Mouse (Mus musculus) urinary bladder, postnatal 4 days (tissue): ENCODE data around the gene Tdp1.
A peak's percentile ranks its signal among the peaks of the same experiment; 100 is the strongest.

Source experiments
- DNase-seq, 2 experiments: peaks; one replicate each; pipeline ENCODE4 v3.0.0; 2021 to 2022; ENCODE audit warnings: low spot score in 2 of 2

Gene Tdp1

DNA sequence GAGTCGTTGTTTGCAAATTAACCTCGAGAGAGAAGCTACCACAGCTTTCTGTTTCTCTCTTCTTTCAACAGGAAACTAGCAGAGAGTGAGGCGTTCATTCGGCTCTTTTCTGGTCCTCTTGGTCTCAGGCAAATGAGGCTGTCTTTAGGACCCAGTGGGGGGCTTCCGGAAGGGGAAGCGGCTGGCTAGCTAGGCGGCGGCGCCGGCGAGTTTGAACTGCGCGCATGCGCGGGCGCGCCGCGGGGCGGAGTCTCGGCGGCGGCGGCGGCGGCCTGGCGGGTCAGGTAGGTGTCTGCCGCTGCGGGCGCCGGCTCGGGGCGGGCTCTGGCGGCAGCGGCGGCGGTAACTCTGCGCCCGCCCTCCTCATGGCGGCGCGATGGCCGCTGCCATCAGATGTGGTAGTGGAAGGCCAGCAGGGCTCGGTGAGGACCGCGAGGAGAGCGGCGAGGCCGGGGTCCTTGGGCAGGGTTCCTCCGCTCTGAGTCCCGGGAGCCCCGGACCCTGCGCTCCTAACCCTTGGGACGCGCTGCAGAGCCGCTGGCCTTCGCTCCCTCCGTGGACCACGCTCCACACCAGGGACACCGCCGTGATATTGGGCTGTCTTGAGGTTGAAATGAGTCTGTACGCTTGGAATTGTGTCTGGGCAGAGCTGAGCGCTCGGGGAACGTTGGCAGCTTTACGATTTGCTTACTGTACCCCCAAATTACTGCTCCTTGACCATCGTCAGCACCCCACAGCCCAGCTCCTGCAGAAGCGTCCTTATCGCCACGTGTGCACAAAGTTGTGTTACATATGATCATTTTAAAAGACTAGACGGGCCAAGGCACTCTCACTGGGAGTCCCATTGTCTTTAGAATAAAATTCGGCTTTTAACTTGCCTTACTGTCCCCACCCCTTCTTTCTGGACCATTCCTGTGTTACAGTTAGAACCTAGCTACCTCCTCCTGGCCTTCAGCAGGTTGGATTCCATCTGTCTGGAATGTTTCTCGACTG is at the start of gene Tdp1, which contains the start of gene Efcab11:
Gene Tdp1 (plus strand): TSS at position 249 of the 993 bp plus-strand sequence.
Gene Efcab11 (minus strand): TSS at position 171 of the 993 bp plus-strand sequence.
- peak; percentile 89 to 91 for DNase-seq

DNA sequence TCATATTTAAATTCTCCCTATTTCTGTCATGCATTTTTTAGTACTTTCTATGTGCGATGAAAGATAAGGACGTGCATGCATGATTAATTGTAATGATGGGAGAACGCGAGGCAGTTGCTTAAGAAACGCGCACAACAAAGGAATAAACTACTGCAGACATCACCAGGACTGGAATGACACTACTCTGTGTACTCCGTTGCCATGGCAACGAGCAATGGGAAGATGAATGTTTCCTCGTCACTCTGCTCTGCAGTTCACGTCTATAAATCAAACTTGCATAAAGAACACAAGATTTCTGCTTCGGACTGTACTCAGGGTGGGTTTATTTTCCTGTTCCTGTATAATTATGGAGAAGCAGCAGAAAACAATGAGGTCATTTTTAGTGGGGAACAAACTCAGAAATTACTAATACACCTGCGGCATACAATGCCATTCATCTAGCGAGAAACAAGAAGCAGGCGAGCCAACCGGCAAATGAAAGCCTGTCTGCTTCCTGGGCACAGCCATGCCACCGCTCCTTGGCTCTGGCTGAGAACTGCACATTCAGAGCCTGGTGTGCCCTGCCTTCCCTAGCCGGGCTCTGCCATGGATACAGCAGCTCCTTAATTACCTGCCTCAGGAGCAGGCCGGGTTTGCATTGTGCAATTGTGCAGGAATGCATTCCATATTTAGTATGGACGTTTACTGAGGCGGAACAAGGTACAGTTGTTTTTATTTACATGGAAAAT is 47.7 kb upstream of the Tdp1 start:
- no peak for DNase-seq

DNA sequence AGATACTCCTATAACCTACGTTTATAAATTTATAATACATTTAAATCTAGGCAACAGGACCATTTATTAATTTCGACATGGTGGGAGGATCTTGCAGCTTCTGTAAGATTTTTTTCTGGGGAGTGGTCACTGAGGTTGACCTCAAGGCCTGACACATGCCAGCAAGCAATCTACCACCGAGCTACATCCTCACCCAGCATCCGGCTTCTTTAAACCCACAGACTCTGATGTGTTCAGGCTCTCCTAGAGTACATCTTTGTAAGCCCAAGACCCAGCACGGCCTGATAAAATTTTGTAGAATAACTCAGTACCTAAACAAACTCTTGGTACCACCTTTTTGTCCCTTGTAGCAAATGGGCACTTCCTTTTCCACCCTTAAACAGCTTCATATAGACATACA is 46.8 kb upstream of the Tdp1 start:
- DNase-seq, result no peak

DNA sequence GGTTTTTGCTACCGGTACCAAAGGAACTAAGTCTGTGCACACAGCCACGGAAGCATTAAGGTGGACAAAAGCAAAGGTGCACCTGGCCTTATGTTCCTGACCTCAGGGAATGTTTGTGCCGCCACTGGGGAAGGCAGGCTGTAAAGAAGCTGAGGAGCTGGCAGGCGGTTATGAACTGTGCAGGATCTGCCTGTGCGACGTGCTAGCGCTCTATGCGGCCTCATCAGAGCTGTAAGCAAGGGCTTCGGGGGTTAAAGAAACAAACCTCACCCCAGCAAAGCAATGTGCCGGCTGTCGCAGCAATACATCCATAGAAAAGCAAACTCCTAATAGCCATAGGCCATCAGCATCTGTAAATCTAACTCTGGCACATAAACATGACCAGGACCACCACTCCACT is 46.2 kb upstream of the Tdp1 start:
- DNase-seq, result no peak

DNA sequence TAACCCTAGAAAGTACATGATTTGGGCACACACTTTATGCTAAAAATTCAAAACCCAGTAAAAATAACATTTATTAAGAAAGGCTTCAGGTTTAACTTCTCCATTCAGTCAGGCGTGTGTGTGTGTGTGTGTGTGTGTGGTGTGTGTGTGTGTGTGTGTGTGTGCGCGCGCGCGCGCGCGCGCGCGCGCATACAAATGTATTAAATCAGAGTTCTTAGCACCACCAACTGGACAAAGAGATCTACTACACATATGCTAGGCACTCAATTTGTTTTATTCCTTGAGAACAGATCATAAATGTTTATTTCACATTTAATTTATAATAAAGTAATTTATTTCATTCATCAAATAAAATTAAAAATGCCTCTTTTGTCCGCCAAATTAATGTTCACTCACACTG is 45.6 kb upstream of the Tdp1 start:
- no peak for DNase-seq

DNA sequence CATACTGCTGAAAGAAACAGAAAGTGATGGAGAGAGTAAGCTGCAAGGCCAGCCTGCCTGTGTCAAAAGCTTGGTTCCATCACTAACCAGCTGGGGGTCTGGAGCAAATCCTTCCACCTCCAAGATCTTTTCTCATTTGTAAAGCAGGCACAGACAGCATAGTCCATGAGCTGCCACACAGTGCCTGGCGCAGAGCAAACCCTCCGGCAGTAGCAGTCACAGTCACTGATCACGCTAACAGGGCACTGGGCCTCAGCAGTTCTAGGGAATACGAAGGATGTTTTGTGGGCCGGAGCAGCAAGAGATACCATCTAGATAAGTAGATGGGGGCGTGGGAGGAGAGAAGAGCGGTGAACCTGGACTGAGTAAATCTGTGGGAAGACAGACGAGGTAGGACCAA is 39.4 kb upstream of the Tdp1 start:
- DNase-seq, result no peak

DNA sequence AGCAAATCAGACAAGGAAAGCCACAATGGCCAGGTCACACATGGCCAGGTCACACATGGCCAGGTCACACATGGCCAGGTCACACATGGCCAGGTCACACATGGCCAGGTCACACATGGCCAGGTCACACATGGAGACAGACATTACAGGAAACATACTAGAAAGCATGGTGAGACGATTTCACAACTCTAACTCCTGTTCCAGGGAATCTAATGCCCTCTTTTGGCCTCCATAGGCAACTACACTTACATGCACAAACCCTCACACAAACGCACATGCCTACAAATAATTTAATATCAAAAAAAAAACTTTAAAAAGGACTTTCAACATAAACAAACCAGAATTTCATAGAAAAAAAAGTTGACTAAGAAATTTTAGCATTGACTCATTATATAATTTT is 34.3 kb upstream of the Tdp1 start:
- no peak for DNase-seq

DNA sequence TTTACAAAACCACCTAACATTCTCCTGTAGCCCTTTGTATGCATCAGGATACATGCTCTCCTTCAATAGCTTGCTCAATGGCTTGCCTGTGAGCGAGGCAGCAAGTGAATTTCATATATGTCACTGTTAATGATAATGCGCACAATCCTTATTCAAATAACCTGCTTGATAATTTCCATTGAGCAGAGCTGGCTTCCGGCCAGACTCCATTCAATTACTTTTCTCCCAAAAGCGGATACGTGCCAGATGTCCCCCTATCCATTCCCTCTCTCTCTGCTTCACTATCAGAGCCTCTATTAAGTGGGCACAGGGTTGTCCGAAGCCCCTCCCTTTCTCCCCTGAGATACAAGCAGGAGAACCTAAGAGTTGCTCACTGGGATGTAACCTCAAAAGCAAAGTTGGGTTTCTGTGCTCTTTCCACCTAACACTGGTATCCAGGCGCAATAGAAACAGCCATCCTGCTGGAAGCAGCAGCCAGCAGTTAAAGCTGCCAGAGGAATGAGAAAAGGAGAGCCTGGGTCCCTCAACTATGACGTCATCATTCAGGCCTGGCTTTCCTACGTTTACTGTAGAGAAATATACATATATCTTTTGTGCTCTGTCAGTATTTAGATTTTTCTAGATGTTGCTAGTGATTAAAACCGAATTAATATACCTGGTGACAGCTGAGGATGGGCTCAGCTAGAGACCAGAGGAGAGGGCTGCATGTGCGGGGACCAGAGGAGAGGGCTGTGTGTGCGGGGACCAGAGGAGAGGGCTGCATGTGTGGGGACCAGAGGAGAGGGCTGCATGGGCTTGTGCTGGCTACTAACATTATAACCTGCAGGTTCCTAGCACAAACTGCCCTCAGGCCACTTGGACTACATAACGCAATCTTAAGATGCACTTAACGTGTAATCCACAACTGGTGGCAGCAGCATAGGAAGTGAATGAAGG is 30.7 kb upstream of the Tdp1 start:
- no peak for DNase-seq

DNA sequence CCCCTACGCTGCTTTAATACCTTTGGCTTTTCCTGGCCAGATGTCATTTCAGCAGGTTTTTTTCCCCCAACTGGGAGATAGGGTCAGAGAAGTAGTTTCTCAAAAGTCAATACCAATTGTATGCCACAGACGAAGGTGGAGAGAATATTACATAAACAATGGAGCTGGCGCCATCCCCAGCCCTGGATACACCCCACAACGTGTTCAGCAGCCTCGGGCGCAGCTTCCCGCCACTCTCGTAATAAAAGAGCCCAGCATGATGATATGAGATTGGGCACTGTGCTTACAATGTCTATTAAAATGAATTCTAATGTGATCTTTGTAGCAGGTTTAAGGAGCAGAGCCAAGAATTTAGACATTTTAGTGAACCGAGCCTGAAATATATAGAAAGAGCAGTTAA is 28.3 kb upstream of the Tdp1 start:
- no peak for DNase-seq

DNA sequence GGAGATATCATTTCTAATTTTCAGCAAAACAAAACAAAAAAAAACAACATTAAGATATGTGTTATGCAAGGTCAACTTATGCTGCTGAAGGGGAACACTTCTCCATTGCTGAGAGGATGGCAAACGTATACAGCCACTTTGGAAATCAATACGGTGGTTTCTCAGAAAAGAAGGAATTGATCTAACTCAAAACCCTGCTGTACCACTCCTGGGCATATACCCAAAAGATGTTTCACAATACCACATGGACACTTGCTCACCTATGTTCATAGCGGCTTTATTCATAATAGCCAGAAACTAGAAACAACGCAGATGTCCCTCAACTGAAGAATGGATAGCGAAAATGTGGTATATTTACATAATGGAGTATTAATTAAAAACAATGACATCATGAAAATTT is 25.7 kb upstream of the Tdp1 start:
- DNase-seq, result no peak

DNA sequence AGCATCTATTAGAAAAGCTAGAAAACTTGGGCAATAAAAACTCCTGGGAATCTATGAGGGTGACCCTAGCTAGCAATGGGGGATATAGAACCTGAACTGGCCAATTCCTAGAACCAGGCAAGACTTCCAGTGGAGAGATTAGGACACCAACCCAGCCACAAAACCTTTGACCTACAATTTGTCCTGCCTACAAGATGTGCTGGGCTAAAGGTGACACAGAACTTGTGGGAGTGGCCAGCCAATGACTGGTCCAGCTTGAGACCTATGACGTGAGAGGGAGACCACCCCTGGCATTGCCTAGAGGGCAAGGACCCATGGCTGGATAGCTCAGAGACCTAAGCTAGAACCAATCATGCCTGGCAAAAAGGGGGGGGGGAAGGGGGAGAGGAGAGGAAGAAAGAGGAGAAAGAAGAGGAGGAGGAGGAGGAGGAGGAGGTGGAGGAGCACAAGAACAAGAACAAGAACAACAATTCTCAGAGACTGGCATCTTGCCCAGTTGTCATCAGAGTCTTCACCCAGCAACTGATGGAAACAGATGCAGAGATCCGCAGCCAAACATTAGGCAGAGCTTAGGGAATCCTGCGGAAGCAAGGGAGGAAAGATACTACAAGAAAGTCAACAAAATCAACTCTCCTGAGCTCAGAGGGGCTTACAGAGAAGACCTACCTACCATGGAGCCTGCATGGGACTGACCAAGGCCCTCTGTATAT is 24.8 kb upstream of the Tdp1 start:
- DNase-seq, result no peak

DNA sequence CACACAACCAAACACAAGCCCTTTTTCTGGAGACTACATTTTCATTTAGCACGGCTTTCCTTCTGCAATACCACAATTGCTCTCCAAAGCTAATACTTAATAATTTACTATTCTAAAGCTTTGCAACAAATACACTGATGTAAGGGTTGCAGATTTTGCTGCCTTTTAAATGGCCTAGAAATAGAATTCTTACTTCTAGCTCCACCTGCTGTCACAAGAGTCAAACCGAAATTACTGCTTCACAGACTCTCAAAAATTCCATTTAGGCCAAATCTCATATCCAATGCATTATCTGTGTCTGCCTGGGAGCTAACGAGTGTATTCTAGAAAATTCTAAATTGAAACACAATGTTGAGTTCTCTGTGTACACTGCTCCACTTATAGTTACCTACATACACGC is 23.3 kb upstream of the Tdp1 start:
- DNase-seq, result no peak

DNA sequence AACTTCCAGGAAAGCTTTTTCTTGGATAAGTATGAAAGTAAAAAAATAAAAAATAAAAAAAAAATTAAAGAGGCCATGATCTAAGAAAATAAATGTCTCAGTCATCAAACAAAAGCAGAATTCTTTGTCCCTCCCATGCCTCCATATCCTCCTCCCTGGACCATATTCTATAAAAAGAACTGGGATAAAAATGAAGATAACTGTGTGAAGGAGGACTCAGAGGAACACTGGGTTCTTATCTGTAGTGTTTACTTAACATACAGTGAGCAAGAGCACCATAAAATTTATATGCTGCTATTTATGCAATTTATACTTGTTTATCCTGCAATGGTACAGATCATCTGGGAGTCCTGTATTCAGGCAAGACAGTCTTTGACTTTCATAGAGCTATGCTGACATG is 19.7 kb upstream of the Tdp1 start:
- no peak for DNase-seq

DNA sequence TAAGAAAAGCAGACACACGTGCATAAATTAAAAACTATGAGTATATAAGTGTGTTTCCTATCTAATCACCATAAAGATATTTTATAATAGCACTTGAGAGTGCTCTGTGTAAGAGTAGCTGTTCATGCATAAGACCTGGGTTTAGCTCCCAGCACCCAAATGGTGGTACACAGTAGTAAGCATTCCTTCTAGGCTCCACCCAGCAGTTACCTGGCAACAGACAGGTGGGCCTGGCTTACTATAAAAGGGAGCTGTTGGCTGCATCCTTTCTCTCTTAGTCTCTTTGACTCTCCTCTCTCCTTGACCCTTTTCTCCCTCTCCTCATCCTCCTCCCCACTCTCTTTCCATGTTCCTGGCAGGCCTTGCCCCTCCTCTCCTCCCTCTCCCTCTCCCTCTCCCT is 15.5 kb upstream of the Tdp1 start:
- no peak for DNase-seq

DNA sequence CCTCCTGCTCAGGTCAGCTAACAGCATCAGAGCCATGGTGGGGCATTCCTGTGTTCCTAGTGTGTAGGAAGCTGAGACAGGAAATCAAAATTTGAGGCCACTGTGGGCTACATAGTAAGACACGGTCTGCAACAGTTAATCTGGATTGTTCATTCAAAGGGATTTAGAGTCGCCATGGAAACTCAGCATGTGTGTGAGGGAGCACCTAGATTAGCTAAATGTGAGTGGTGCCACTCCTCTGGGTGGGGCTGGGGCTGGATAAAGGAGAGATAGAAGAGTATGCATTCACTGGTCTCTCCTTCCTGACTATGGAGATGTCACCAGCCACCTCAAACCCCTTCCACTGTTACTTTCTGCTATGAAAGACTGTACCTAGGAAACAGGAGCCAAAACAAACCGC is 10.9 kb upstream of the Tdp1 start:
- no peak for DNase-seq

DNA sequence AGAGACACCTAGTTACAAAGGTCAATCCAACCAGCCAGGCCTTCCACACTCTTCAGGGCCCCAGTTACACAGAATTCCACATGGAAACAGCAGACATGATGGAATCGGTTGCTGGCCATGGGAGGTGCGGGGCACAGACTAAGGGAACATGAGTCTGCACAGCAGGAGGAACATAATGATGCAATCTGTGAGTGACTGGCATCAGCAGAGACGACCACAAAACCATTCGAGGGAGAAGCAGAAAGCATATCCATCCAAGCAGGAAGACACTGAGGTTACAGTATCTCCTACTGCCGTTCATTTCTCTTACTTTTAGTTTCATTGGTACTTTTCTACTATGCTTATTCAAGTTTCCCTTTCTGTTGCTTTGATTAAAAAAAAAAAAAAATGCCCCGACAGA is 9.7 kb upstream of the Tdp1 start:
- DNase-seq, result no peak

DNA sequence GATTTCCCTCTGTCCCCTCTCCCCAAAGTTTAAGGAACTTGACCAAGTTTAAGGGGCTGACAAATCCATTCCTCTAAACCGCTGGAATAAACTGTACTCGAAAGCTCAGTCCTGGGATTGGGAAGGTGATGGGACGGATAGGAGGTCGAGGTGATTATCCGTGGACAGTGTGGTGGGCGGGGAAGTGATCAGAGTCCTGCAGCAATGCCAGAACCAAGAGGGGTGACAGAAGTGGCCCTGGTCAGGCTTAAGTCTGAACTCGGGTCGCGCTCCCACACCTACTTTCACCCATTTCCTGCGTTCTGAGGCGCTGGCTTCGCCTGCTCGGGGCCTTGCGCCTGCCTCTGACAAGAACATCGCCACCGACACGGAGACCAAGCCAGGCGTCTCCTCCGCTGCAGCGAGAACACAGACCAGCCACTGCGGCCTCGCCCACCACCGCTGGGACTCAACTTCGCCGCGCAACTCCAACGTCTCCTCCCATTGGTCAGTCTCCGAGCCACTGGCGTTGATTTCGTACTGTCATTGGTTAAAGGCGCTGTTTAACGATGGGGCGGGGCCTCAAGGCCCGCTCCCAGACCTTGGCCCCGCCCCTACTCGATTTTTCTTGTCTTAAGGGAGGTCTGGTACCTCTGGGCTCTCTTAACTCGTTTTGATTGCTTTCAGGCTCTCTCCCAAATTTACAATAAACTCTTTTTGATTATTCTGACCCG is 1.2 kb upstream of the Tdp1 start:
- DNase-seq, result peak; percentile 84 to 89

DNA sequence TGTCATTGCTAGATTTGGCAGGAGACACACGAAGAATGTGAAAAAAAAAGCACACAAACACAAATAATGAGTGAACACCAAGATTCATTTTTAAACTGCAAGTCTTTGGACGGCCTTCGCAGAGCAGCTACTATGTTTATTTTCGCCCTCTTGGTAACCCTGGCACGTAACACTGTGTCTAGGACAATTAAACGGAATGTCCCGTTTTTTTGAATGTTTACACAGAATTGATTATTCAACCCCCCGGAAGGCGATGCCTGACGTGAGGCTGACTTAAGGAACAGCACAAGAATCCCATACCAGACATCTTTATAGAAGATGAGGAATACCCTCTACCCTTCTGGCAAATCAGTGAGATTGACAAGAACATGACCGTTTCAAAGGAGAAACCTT is 608 bp upstream of the Tdp1 start:
- DNase-seq, result no peak

DNA sequence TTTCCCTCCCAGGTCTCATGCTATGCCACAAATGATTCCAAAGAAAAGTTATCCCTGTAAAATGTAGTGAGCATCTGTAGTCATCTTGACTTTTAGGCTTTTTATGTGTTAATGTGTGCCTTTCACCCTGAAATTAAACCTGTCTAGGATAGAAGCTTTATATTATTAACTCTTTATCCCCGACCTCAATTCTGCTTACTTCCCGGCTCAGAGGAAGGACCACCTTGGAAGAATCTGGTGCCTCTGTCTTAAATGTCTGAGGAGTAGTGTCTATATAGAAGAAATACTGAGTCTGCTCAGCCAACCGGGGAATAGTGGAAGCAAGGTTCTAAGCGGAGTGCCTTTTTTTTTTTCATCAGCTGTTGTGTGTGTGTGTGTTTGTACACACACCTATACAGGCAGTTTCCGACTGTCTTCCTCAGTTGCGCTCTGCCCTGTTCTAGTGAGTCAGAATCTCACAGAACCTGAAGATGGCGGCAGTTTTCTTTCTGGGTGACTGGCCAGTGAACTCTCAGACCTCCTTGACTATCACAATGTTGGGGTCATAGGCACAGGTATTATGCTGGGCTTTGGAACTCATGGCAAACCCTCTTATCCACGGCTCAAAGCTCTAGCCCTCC is 1.1 kb downstream of the Tdp1 start:
- DNase-seq, result no peak

DNA sequence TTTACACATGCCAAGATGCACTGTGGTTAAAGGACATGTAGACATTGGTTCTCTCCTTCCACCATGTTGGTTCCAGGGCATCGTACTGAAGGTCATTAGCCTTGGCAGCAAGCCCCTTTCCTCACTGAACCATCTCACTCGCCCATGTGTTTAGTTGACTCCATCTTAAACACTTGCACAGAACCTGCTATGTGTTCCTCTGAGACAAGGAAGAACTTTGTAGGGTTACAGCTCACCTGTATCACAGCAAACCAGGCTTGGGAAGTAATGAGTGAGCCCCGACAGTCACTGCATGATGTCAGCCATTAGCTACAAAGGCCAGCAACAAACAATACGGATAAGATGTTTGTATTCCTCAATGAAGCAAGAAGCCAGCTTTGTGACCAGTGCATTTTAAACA is 13.5 kb downstream of the Tdp1 start:
- DNase-seq, result no peak
